Mouse (Mus musculus) lung, adult 2 months (tissue): ENCODE data around the gene Pja2.

Experiments
- CTCF ChIP-seq: fragments of 200-500 bp; IDR thresholded peaks from 2 replicates; pipeline ENCODE4 v1.5.1; 2011; ENCODE audit warnings: mild to moderate bottlenecking, low read length, control low read depth; ENCODE audit not compliant: insufficient read depth
- POLR2A ChIP-seq: fragments of 200-500 bp; IDR thresholded peaks from 2 replicates; pipeline ENCODE4 v1.6.1; 2011; ENCODE audit warnings: low read depth, mild to moderate bottlenecking, control low read depth, low read length, borderline replicate concordance; ENCODE audit errors: extremely low read depth

GRCm38 (mm10) chr17:64241544-64242292 lies 90.0 kb downstream of the Pja2 start:
- TF ChIP-seq POLR2A (no peak), CTCF (no peak)
